Mouse (Mus musculus): ENCODE measurements around the gene Hspbp1.

The Hspbp1 gene

GRCm38 (mm10) chr7:4641956-4642355 lies 42.9 kb downstream of the Hspbp1 start:
- no peak for DNase-seq (ENCODE audit: extremely low read depth, insufficient read length, low spot score)

- no peak for DNase-seq (ENCODE audit: extremely low read depth, insufficient read length, low spot score)
Measured at GRCm38 (mm10) chr7:4641155-4641554, 43.7 kb downstream of the Hspbp1 start.

- no peak for DNase-seq (ENCODE audit: extremely low read depth, insufficient read length, low spot score)
Measured at GRCm38 (mm10) chr7:4636179-4636578, 48.7 kb downstream of the Hspbp1 start.

GRCm38 (mm10) chr7:4631031-4631430 lies 53.8 kb downstream of the Hspbp1 start, which contains the start of gene Tmem86b:
Tmem86b (minus strand) TSS chr7:4631422.
- DNase-seq (ENCODE audit: extremely low read depth, insufficient read length, low spot score), result no peak

GRCm38 (mm10) chr7:4630198-4630597 lies 54.7 kb downstream of the Hspbp1 start:
- no peak for DNase-seq (ENCODE audit: extremely low read depth, insufficient read length, low spot score)

GRCm38 (mm10) chr7:4629586-4629985 lies 55.3 kb downstream of the Hspbp1 start:
- no peak for DNase-seq (ENCODE audit: extremely low read depth, insufficient read length, low spot score)

GRCm38 (mm10) chr7:4625928-4626327 lies 58.9 kb downstream of the Hspbp1 start:
- no peak for DNase-seq (ENCODE audit: extremely low read depth, insufficient read length, low spot score)

DNA sequence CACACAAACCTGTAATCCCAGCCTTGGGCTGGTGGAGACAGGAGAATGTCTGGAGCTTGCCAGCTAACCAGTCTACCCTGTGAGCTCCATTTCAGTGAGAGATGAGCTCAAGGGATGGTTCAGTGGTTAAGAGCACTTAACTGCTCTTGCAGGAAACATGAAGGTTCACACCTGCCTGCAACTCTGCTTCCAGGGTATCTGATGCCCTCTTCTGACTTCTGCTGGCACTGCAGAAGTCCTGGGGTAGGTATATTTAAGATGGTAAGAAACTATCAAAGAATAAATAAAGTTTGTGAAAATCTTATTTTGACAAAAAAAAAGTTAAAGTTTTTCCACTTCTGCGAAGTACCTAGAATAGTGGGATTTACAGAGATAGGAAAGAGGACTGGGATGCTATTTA lies 60.5 kb downstream of the Hspbp1 start:
- no peak for DNase-seq (ENCODE audit: extremely low read depth, insufficient read length, low spot score)

- DNase-seq (ENCODE audit: extremely low read depth, insufficient read length, low spot score), result no peak
Measured at GRCm38 (mm10) chr7:4623544-4624189, 61.2 kb downstream of the Hspbp1 start.

DNA sequence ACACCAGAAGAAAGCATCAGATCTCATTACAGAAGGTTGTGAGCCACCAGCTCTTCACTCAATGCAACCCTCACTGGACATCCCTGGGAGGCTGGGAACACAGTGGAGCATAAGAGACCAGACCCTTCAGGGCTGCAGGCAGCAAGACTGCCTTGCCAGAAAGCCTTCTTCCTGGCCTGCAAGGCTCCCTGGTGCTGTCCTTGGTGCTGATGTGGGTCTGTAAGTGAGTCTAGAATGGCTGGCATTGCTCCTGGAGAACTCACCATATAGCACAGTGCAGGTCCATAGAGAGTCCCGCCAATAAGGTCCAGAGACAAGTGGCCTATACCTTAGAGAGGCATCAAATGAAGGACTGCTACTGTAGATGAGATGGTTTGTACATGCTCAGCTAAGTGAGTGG lies 64.9 kb downstream of the Hspbp1 start:
- DNase-seq (ENCODE audit: extremely low read depth, insufficient read length, low spot score), result no peak

GRCm38 (mm10) chr7:4613740-4614403 lies 71.0 kb downstream of the Hspbp1 start:
- DNase-seq (ENCODE audit: extremely low read depth, insufficient read length, low spot score), result no peak

GRCm38 (mm10) chr7:4612956-4613355 lies 71.9 kb downstream of the Hspbp1 start:
- no peak for DNase-seq (ENCODE audit: extremely low read depth, insufficient read length, low spot score)

- no peak for DNase-seq (ENCODE audit: extremely low read depth, insufficient read length, low spot score)
Measured at GRCm38 (mm10) chr7:4612386-4612785, 72.5 kb downstream of the Hspbp1 start.

DNA sequence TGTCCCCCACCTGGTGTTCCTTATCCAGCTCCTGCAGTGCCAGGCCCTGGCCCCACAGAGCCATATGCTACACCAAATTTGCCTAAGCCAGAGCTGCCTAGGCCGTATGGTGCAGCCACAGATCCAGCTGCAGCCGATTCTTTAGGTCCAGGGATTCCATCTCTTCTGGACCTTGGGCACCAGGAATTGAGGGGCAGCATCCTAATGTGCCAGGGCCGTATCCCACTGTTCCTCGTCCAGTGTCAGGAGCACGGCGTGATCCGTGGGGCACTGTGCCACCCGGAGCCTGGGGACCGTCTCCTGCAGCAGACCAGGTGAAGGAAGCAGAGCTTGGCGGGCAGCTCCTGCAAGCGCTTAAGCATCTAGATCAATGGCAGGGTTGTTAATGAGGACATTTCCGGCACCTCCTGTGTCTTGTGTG lies 72.9 kb downstream of the Hspbp1 start:
- no peak for DNase-seq (ENCODE audit: extremely low read depth, insufficient read length, low spot score)

GRCm38 (mm10) chr7:4611511-4611910 lies 73.4 kb downstream of the Hspbp1 start:
- no peak for DNase-seq (ENCODE audit: extremely low read depth, insufficient read length, low spot score)
